Mouse (Mus musculus): ENCODE results near the gene Abi2. TPM values are rescaled to one million over a fixed set of nuclear protein-coding genes. Genes with fewer than 3 reads are reported as not detected.

Abi2 gene
- polyA plus RNA-seq, 1 experiment = 2.1 TPM

DNA sequence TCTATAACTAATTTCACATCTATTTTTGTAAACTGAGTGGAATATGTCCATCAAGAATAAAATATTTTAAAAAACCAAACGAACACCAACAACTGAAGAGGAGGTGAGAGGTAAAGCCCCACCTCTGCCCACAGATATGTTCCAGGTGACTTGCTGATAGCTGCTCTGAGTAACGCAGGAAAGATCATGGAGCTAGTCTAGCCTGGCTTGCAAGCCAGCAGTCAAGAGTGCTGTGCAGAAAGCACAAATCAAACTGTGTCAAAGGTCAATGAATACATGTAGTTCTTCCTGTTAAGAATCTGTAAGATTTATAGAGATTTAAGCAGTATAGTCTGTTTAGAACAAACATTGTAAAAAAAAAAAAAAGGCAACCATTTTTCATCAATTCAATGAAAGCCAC, 101.2 kb downstream of the Abi2 start:
- 80% methylated on average over 2 of the region's 2 CpGs for WGBS
- no peak for TF ChIP-seq CTCF (IDR thresholded peaks at IDR 0.05; ENCODE audit: extremely low read depth, insufficient read depth, insufficient read length, insufficient replicate concordance)
- TF ChIP-seq POLR2A (IDR thresholded peaks at IDR 0.05; ENCODE audit: low read depth, low read length) = no peak
- H3K4me3 ChIP-seq (ENCODE audit: extremely low read depth, insufficient read depth, insufficient read length) = no peak overlapping the region
- no peaks in the 10 kb centered on the region for H3K27me3 ChIP-seq (ENCODE audit: control insufficient read depth, insufficient read depth, low read length)
- H3K27ac ChIP-seq (ENCODE audit: insufficient read depth, low read length) = no peak overlapping the region
- DNase-seq (ENCODE audit: low read depth in 1 of 2, low spot score in 2 of 2) = no peak
- no peaks in the 10 kb centered on the region for H3K36me3 ChIP-seq (ENCODE audit: control insufficient read depth, insufficient read depth, low read length)
- H3K4me1 ChIP-seq (ENCODE audit: control insufficient read depth, insufficient read depth, insufficient read length) = no peaks in the 10 kb centered on the region

DNA sequence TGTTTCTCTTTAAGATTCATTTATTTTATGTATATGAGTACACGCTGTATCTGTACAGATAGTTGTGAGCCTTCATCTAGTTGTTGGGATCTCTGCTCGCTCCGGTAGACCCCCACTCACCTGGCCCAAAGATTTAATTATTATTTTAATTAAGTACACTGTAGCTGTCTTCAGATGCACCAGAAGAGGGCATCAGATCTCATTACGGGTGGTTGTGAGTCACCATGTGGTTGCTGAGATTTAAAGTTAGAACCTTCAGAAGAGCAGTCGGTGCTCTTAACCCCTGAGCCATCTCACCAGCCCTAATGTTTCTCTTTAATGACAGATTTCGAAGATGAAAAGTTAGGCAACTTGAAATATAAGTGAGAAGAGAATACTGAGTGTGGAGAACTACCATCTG, 120.7 kb downstream of the Abi2 start:
- no peaks in the 10 kb centered on the region for H3K36me3 ChIP-seq (ENCODE audit: control insufficient read depth, insufficient read depth, low read length)
- H3K27me3 ChIP-seq (ENCODE audit: control insufficient read depth, insufficient read depth, low read length) = no peaks in the 10 kb centered on the region
- no peak for DNase-seq (ENCODE audit: low read depth in 1 of 2, low spot score in 2 of 2)
- TF ChIP-seq CTCF (IDR thresholded peaks at IDR 0.05; ENCODE audit: extremely low read depth, insufficient read depth, insufficient read length, insufficient replicate concordance) = no peak
- no peak for TF ChIP-seq POLR2A (IDR thresholded peaks at IDR 0.05; ENCODE audit: low read depth, low read length)
- H3K4me1 ChIP-seq (ENCODE audit: control insufficient read depth, insufficient read depth, insufficient read length) = no peaks in the 10 kb centered on the region
- H3K4me3 ChIP-seq (ENCODE audit: extremely low read depth, insufficient read depth, insufficient read length) = no peak overlapping the region
- WGBS = 78% methylated on average over 6 of the region's 6 CpGs
- no peak overlapping the region for H3K27ac ChIP-seq (ENCODE audit: insufficient read depth, low read length)

DNA sequence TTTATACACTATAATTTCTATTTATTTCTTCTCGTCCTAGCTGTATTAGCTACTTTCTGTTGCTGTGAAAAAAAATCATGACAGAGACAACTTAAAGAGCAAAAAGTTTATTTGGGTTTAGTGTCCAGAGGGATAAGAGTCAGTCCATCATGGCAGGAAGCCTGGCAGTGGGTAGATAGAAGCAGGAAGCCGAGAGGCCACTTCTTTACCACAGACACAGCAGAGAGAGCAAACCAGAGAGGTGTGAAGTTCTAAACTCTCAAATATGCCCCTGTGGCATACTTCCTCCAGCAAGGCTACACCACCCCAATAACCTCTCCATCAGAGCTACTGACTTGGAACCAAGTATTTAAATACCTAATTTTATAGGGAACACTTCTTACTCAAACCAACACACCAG, 121.2 kb downstream of the Abi2 start:
- no peak overlapping the region for H3K4me3 ChIP-seq (ENCODE audit: extremely low read depth, insufficient read depth, insufficient read length)
- TF ChIP-seq CTCF (IDR thresholded peaks at IDR 0.05; ENCODE audit: extremely low read depth, insufficient read depth, insufficient read length, insufficient replicate concordance) (no peak), POLR2A (IDR thresholded peaks at IDR 0.05; ENCODE audit: low read depth, low read length) (no peak)
- H3K27ac ChIP-seq (ENCODE audit: insufficient read depth, low read length) = no peak overlapping the region
- no peaks in the 10 kb centered on the region for H3K4me1 ChIP-seq (ENCODE audit: control insufficient read depth, insufficient read depth, insufficient read length)
- H3K36me3 ChIP-seq (ENCODE audit: control insufficient read depth, insufficient read depth, low read length) = no peaks in the 10 kb centered on the region
- 44% methylated on average over 2 of the region's 2 CpGs for WGBS
- no peak for DNase-seq (ENCODE audit: low read depth in 1 of 2, low spot score in 2 of 2)
- no peaks in the 10 kb centered on the region for H3K27me3 ChIP-seq (ENCODE audit: control insufficient read depth, insufficient read depth, low read length)

Other genes starting within 250 kb of the Abi2 start
- gene Nbeal1, start 229.0 kb upstream of the Abi2 start, polyA plus RNA-seq (2012; rRNA removed) = 0.54 and 0.79 TPM in 2 replicates
- gene Cyp20a1, start 66.3 kb upstream of the Abi2 start, polyA plus RNA-seq (2012; rRNA removed) = 1.9 and 2.5 TPM in 2 replicates
- gene Raph1, start 157.5 kb downstream of the Abi2 start, polyA plus RNA-seq (2012; rRNA removed) = 3.3 and 3.7 TPM in 2 replicates